Mouse (Mus musculus) kidney, embryonic 15.5 days (tissue): ENCODE data around the gene Cldn18. TPM values are rescaled to one million over a fixed set of nuclear protein-coding genes. Genes with fewer than 3 reads are reported as not detected.

Experiments
- ATAC-seq: fragments of 200-750 bp; cut with Nextera tagmentation; replicated peaks from 2 replicates; pipeline ENCODE4 v1.8.0; 2017; ENCODE audit warnings: moderate TSS enrichment; ENCODE audit not compliant: low FRiP score
- H3K27ac ChIP-seq: fragments of 300-500 bp; sonication (generic); 2 replicates; pipeline ENCODE4 v1.5.1; 2015; ENCODE audit warnings: mild to moderate bottlenecking, inconsistent platforms
- H3K27me3 ChIP-seq: fragments of 300-500 bp; sonication (generic); 2 replicates; pipeline ENCODE4 v1.6.1; 2015; ENCODE audit warnings: inconsistent platforms
- H3K36me3 ChIP-seq: fragments of 300-500 bp; sonication (generic); 2 replicates; pipeline ENCODE4 v1.6.1; 2015; ENCODE audit warnings: inconsistent platforms
- H3K4me1 ChIP-seq: fragments of 300-500 bp; sonication (generic); 2 replicates; pipeline ENCODE4 v1.6.1; 2015; ENCODE audit warnings: inconsistent platforms
- H3K4me2 ChIP-seq: fragments of 300-500 bp; sonication (generic); 2 replicates; pipeline ENCODE4 v1.6.1; 2015; ENCODE audit warnings: moderate library complexity, mild to moderate bottlenecking, inconsistent platforms
- H3K4me3 ChIP-seq: fragments of 300-500 bp; sonication (generic); replicated peaks from 2 replicates; pipeline ENCODE4 v1.5.1; 2015; ENCODE audit warnings: mild to moderate bottlenecking, inconsistent platforms
- H3K9ac ChIP-seq: fragments of 300-500 bp; sonication (generic); 2 replicates; pipeline ENCODE4 v1.6.1; 2015; ENCODE audit warnings: mild to moderate bottlenecking, inconsistent platforms
- H3K9me3 ChIP-seq: fragments of 300-500 bp; sonication (generic); replicated peaks from 2 replicates; pipeline ENCODE4 v1.6.1; 2016; ENCODE audit warnings: inconsistent platforms
- WGBS: fragments of 180-500 bp; shearing (Covaris S2); methylation state at CpG from one replicate; pipeline ENCODE4 v1.1.7; 2015; ENCODE audit warnings: mixed read lengths; 5-methylcytosine and 5-hydroxymethylcytosine counted together
- polyA plus RNA-seq: library from polyadenylated mRNA; unstranded; fragments of >200 nt; fragmentation: Nextera tagmentation; extraction: Ambion mirVana; gene quantifications from 2 replicates; pipeline ENCODE4 v1.2.1, GENCODE M21; 2015

The Cldn18 gene
- polyA plus RNA-seq, 1 experiment from 2014 or later = not detected

DNA sequence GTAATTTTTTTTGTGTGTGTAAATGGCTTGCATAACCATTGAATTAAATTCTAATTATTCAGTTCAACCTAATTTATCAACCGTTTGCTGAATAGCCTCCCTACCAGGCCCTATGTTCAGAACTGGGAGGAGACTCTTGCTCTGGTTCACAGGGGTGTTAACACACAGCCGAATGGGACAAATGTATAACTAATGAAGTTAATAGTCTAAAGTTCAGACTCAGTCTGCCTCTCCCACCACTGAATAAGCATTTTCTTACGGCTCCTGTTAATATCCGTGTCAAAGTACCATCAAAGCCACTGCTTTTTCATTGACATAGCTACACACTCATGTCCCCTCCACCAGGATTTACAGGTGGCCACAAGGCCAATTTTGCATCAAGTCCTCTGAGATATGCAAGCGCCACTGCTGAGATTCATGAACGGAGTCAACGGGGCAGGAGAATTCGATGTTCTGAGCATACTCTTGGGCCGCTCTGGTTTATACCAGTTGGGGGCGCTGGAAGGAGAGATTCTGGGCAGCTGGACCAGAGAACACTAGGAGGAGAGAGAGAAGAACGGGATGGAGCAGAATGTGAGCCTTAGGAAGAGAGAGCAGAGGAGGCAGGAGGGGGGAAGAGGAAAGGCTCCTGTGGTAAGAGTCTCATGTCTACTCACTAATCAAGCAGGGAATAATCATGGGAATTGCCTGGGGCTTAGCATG, 9.5 kb downstream of the Cldn18 start:
- H3K4me1 ChIP-seq = no peaks in the 10 kb centered on the region
- no peak for ATAC-seq
- no peaks in the 10 kb centered on the region for H3K27me3 ChIP-seq
- H3K9me3 ChIP-seq = no peaks in the 10 kb centered on the region
- no peak overlapping the region for H3K9ac ChIP-seq
- H3K27ac ChIP-seq = no peak overlapping the region
- H3K36me3 ChIP-seq = no peaks in the 10 kb centered on the region
- no peak overlapping the region for H3K4me3 ChIP-seq
- H3K4me2 ChIP-seq = no peak overlapping the region
- WGBS = 72% methylated on average over 11 of the region's 11 CpGs

DNA sequence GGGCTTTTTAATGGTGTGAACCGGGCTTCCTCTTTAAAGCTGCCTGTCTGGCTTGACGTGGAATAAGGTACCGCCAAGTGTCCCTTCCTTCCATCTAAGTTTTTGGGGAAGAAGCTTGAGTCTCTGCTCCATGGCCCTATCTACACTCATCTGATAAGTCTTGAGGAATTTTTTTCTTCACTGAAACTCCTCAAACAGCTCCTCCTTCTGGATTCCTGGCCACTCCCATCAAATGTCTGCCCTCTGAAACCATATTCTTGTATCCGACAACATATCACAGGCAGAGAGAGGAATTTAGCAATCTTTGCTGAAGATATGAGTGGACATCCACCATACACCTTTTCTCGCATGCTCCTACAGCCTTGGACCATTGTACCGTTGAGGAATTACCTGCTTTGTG, 10.8 kb downstream of the Cldn18 start:
- WGBS = 92% methylated on average over 6 of the region's 6 CpGs
- H3K4me3 ChIP-seq = no peak overlapping the region
- no peaks in the 10 kb centered on the region for H3K36me3 ChIP-seq
- no peak for ATAC-seq
- no peak overlapping the region for H3K27ac ChIP-seq
- H3K9me3 ChIP-seq = no peaks in the 10 kb centered on the region
- no peak overlapping the region for H3K4me2 ChIP-seq
- H3K9ac ChIP-seq = no peak overlapping the region
- H3K27me3 ChIP-seq = no peaks in the 10 kb centered on the region
- H3K4me1 ChIP-seq = no peaks in the 10 kb centered on the region

DNA sequence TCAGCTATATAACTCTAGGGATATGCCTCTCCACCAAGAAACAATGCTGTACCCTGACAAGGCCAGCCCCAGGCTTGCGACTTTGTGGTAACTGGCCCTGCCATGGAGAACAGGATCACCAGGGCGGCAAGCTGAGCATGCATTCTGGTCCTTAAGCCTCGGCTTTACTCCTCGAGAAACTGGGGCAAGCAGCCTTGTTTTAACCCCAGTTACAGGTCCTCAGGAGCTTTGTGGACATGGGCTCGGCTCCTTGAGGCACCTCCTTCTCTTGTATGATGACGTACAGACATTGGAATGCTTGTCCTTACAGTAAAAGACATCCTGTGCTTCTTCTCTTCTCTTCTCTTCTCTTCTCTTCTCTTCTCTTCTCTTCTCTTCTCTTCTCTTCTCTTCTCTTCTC, 13.4 kb downstream of the Cldn18 start:
- no peaks in the 10 kb centered on the region for H3K4me1 ChIP-seq
- ATAC-seq = no peak
- H3K27ac ChIP-seq = no peak overlapping the region
- H3K36me3 ChIP-seq = no peaks in the 10 kb centered on the region
- H3K9me3 ChIP-seq = no peaks in the 10 kb centered on the region
- H3K27me3 ChIP-seq = no peaks in the 10 kb centered on the region
- 80% methylated on average over 6 of the region's 6 CpGs for WGBS
- H3K4me2 ChIP-seq = no peak overlapping the region
- H3K9ac ChIP-seq = no peak overlapping the region
- no peak overlapping the region for H3K4me3 ChIP-seq

DNA sequence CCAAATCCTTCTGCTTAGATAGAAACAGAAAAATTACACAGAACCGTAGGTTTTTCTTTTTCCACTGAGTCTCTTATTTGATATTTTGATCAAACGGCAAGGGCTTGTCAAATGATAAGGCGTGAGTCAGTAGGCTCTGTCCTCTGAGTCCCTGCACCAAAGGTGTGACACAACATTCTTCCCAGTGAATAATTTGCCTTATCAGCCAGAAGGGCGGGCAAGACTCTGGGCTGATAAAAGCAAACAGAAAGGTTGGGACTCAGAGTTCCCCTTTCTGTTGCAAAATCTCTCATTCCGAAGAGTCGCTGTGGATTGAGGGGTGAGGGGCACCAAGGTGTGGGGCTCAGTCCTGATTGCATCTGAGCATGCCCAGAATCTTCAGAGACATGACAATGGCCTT, 14.9 kb downstream of the Cldn18 start:
- Histone ChIP-seq H3K4me1 (no peaks in the 10 kb centered on the region), H3K36me3 (no peaks in the 10 kb centered on the region), H3K27me3 (no peaks in the 10 kb centered on the region), H3K9ac (no peak overlapping the region), H3K4me2 (no peak overlapping the region), H3K4me3 (no peak overlapping the region), H3K27ac (no peak overlapping the region), H3K9me3 (no peaks in the 10 kb centered on the region)
- WGBS = 91% methylated on average over 6 of the region's 6 CpGs
- no peak for ATAC-seq

DNA sequence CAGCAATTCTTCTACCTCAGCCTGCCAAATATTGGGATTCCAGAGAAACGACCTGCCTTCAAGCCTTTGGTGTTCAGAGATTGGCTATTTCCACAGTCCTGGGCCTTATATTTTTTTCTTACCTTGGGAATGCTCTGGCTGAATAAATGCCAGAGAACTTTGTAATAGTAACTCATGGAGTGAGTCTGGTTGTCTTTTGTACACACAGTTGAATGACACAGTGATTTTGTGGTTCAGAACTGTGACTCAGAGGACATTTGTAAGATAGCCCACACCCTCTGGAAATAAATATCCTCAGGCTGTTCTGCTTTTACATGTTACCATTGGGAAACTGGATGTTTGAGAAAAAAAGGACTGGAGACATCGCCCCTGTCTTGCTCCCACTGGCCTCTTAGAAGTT, 15.9 kb downstream of the Cldn18 start:
- Histone ChIP-seq H3K27me3 (no peaks in the 10 kb centered on the region), H3K4me1 (no peaks in the 10 kb centered on the region), H3K4me3 (no peak overlapping the region), H3K36me3 (no peaks in the 10 kb centered on the region), H3K27ac (no peak overlapping the region), H3K9me3 (no peaks in the 10 kb centered on the region), H3K4me2 (no peak overlapping the region), H3K9ac (no peak overlapping the region)
- WGBS = 84% methylated on average over 2 of the region's 2 CpGs
- ATAC-seq = no peak

DNA sequence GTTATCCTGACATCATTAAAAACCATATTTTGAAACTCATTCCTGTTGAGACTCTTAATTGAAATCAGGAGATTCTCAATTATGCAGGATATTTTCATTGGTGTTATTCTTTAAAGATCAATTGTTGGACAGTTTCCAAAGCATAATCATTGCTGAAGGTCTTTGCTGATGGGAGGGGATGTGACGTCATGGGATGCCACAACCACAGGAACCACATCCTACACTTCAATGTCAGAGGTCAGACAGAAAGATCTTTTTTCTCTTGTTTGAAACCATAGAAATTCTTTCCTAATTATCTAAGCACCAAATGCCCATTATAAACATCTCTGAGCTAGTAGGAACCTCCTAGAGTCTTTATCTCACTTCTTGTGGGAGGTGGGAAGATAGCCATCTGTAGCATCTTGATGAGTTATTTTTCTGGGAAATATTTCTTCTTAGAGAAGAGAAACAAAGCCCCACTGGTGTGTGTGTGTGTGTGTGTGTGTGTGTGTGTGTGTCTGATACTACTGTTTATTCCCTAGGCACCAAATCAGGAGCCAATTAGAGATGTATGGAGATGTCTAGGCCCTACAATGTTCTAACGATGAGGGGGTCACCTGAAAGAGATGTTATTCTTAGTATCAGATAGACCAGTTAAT, 17.2 kb downstream of the Cldn18 start:
- Histone ChIP-seq H3K27ac (no peak overlapping the region), H3K9ac (no peak overlapping the region), H3K36me3 (no peaks in the 10 kb centered on the region), H3K9me3 (no peaks in the 10 kb centered on the region), H3K27me3 (no peaks in the 10 kb centered on the region), H3K4me2 (no peak overlapping the region), H3K4me1 (no peaks in the 10 kb centered on the region), H3K4me3 (no peak overlapping the region)
- 78% methylated on average over 2 of the region's 2 CpGs for WGBS
- no peak for ATAC-seq

DNA sequence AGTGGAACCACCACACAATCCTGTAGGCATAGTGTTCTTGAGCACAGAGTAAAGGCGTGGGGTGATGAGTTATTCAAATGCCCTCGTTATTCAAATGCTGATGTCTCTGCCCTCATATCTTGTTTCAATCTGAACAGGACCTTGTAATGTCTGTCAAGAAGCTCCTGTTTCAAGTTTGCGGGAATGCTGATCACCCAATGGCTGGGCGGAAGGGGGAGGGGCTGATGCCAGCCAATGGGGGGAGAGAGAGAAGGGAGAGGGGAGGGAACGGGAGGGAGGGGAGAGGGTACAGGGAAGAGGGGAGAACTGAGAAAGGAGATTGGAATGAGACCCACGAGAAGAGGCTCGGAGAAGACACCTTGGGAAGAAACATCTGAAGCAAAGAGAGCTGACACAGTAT, 22.1 kb downstream of the Cldn18 start:
- no peaks in the 10 kb centered on the region for H3K4me1 ChIP-seq
- H3K4me3 ChIP-seq = no peak overlapping the region
- no peaks in the 10 kb centered on the region for H3K36me3 ChIP-seq
- no peak for ATAC-seq
- no peak overlapping the region for H3K27ac ChIP-seq
- no peaks in the 10 kb centered on the region for H3K27me3 ChIP-seq
- no peak overlapping the region for H3K4me2 ChIP-seq
- no peak overlapping the region for H3K9ac ChIP-seq
- no peaks in the 10 kb centered on the region for H3K9me3 ChIP-seq
- 67% methylated on average over 7 of the region's 7 CpGs for WGBS

DNA sequence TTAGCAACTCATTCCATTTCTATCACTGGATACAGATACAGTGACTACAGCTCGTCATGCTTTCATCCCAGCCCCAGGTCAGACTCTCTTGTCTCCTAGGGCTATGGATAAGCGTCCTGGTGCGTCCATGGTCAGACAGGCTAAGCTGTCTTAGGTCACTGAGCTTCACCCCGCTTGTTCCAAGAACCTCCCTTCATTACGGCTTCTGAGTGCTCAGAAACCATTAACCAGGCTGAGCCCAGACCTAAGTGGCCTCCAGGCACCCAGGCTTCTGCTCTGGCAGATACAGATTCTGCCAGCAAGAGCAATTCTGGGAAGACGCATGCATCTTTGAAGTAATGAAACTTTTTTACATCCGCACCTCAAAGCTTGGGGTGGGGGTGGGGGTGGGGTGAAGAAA, 26.7 kb downstream of the Cldn18 start:
- Histone ChIP-seq H3K4me2 (no peak overlapping the region), H3K4me3 (no peak overlapping the region), H3K27ac (no peak overlapping the region), H3K4me1 (no peaks in the 10 kb centered on the region), H3K36me3 (no peaks in the 10 kb centered on the region), H3K9ac (no peak overlapping the region), H3K9me3 (no peaks in the 10 kb centered on the region), H3K27me3 (no peaks in the 10 kb centered on the region)
- 60% methylated on average over 7 of the region's 7 CpGs for WGBS
- ATAC-seq = no peak

DNA sequence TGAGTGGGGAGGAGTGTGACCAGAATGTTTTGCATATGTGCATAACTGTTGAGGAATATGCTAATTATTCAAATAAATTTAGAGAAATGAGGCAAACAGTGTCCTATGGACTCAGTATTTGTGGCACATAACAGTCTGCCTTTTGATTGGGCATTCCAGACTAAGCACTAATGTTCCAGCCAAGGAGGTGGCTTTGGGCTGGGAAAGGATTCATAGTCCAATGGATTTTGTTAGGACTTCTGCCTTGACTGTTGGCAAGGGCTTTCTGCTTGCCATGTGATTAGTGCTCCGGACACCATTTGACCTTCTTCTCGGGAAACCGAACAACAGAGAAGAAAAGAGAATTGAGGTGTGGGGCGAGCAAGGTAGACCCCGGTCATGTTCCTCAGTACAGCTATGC, 27.3 kb downstream of the Cldn18 start:
- H3K4me1 ChIP-seq = no peaks in the 10 kb centered on the region
- H3K27me3 ChIP-seq = no peaks in the 10 kb centered on the region
- H3K4me2 ChIP-seq = no peak overlapping the region
- H3K4me3 ChIP-seq = no peak overlapping the region
- H3K27ac ChIP-seq = no peak overlapping the region
- no peaks in the 10 kb centered on the region for H3K9me3 ChIP-seq
- no peak overlapping the region for H3K9ac ChIP-seq
- 95% methylated on average over 5 of the region's 5 CpGs for WGBS
- no peak for ATAC-seq
- no peaks in the 10 kb centered on the region for H3K36me3 ChIP-seq

DNA sequence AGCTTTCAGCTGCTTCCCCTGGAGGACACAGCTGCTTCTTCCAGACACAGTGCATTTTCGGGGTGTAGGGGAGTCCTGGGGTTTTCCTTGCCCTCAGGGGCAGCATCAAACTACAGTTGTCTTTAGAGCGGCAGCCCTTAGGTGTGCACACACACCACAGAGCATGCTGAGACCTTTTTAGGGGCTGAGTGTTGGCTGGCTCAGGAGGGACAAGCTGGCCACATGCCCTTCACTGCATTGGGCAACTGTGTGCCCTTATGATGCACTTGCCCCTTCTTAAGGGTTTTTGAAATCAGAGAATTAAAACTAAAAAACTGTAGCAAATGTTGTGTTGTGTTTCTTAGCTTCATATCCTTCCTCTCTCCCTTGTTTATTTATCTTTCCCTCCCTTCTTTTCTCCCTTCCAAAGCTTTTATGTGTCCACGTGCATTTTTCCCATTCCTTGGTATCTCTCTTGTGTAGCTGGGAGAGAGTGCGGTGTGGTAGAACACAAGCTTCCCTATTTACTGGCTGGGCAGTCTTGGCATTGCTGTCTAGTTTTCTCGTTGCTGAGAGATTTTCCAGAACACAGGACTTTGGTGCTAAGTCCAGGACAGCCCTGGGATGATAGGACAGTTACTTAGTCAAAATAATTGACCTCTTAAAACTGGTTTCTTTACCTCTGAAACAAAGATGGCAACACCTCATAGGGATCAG, 31.4 kb downstream of the Cldn18 start:
- no peak overlapping the region for H3K4me3 ChIP-seq
- H3K36me3 ChIP-seq = no peaks in the 10 kb centered on the region
- no peak for ATAC-seq
- H3K27ac ChIP-seq = no peak overlapping the region
- H3K4me2 ChIP-seq = no peak overlapping the region
- WGBS = 74% methylated on average over 5 of the region's 5 CpGs
- H3K27me3 ChIP-seq = no peaks in the 10 kb centered on the region
- no peaks in the 10 kb centered on the region for H3K4me1 ChIP-seq
- H3K9me3 ChIP-seq = no peaks in the 10 kb centered on the region
- H3K9ac ChIP-seq = no peak overlapping the region

DNA sequence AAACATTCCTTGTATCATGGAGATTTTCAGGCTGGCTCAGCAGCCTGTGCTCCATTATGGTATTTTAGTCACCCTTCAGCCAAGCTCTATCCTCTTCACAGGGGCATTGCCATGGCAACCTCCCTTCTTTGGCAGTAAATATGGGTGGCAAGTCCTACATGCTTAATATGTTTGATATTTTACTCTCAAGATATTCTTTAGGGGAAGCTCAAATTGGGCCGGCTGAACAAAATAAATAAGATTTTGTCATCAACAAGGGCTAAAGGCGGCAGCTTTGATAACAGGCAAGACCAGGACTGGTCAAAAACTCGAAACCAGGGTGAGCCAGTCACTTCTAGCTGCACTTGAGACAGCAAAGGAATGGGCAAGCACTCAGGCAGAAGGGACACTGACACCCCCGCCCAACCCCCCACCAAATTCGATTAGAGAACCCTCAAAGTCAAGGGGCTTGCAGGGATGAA, 32.0 kb downstream of the Cldn18 start:
- no peaks in the 10 kb centered on the region for H3K36me3 ChIP-seq
- H3K4me3 ChIP-seq = no peak overlapping the region
- ATAC-seq = no peak
- no peak overlapping the region for H3K4me2 ChIP-seq
- no peaks in the 10 kb centered on the region for H3K9me3 ChIP-seq
- WGBS = 76% methylated on average over 5 of the region's 5 CpGs
- H3K9ac ChIP-seq = no peak overlapping the region
- H3K4me1 ChIP-seq = no peaks in the 10 kb centered on the region
- no peaks in the 10 kb centered on the region for H3K27me3 ChIP-seq
- H3K27ac ChIP-seq = no peak overlapping the region

DNA sequence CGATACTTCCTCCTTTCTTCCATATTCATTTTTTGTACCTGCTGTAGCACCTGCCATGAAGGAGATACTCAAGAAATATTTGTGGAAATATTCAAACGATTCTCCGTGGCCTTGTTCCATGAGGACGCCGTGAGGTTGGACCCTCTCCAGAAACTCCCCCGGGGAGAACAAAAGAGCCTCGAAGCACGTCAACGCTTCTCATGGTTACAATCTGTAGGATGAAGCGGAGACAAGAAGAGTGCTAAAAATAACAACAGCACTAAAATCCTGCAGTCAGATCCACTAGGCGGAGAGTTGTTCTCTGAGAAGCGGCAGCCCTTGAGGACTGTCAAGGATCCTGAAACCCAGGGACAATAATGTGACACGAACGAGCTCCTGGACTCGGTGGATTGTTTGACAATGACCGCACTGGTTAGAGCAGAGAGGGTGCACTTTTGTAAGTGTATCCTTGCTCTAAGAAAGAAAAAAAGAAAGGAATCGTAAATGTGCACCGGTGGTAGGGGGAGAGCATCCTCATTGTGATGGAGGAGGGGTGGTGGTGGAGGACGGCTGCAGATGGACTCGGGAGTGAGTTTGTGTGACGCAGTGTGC, 35.0 kb downstream of the Cldn18 start:
- Histone ChIP-seq H3K27me3 (no peaks in the 10 kb centered on the region), H3K9ac (no peak overlapping the region), H3K27ac (no peak overlapping the region), H3K4me1 (no peaks in the 10 kb centered on the region), H3K4me2 (no peak overlapping the region), H3K9me3 (no peaks in the 10 kb centered on the region), H3K36me3 (no peaks in the 10 kb centered on the region), H3K4me3 (no peak overlapping the region)
- no peak for ATAC-seq
- WGBS = 70% methylated on average over 21 of the region's 21 CpGs
